Mouse (Mus musculus) brain, adult 2 months (tissue): ENCODE measurements at regions not wholly inside any gene's neighbourhood (a gene's known extent, or its start where the extent isn't known, plus 50 kb on each side); places are given as distances from the start of the nearest gene placed in this dataset.

Experiments used
- DNase-seq: peaks from one replicate; pipeline ENCODE4 v3.0.0; 2011; ENCODE audit warnings: low read depth, low spot score

DNA sequence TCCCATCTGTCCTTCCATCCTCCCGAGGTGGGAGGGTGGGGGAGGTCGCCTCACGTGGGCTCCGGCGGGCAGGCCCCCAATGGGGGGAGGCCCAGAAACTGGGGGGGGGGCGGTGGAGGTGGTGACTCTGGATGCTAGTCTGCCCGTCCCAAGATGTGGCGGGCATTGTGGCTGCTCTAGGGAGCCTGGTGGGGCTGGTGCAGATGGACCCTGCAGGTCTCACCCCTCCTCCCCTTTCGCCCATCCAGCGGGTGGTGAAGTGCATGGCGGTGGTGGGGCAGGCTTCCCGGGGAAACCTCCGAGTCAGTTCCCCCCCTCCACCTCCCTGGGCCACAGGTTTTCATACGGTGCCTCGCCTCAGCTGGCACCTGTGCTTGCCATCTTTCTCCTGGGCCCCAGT lies 88.6 kb downstream of the Inhba start:
- no peak for DNase-seq

DNA sequence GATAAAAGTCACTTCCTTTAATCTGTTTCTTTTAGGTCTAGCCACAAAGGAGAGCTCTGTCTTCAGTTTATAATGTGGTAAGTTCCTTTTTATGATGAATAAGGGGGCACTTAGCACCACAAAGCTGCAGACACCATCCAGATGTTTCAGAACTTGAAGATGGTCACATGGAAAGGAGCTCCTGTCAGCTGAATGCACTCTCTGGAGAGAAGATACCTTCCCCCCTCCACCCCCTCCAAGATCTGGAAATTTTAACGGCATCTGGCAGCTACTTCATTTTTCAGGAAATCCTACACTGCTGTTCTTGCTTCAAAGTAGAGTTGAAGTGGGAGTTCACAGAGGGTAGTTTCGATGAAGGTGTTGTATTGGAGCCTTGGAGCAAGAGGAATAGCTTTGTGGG lies 103.2 kb downstream of the Inhba start:
- DNase-seq = peak; percentile 24

DNA sequence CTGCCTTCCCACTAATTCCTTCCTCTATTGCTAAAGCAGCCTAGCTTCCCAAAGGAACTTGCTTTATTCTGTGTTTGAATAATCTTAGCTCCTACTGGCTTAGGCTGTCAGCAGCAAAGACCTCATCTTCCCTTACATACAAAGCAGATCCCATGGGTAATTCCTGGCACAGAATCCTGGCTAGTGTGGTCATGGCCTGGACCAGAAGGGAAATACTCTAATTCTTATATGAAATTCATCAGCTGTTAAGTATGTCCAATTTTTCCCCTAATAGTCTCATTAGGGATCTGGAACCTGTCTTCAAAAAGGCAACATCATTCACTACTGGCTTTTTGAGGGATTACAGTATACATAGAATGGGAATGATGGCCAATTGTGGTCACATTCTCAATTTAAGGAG lies 135.0 kb downstream of the Inhba start:
- no peak for DNase-seq

DNA sequence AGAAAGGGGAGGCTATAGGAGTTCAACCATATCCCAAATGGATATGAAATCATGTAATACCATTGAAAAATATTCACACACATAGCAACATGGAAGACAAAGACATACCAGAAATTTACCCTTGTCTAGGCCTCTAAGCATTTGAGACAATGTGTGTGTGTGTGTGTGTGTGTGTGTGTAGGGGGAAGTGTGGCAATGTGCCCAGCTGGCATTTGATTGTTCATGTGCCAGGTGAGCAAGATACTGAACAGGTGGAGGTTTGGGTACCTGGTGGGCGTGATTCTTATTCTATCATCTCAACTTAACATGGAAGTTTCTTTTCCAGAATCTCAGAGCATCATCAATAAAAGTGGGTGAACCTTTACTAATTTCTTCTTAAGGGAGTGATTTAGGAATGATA lies 143.3 kb downstream of the Inhba start:
- DNase-seq = no peak

DNA sequence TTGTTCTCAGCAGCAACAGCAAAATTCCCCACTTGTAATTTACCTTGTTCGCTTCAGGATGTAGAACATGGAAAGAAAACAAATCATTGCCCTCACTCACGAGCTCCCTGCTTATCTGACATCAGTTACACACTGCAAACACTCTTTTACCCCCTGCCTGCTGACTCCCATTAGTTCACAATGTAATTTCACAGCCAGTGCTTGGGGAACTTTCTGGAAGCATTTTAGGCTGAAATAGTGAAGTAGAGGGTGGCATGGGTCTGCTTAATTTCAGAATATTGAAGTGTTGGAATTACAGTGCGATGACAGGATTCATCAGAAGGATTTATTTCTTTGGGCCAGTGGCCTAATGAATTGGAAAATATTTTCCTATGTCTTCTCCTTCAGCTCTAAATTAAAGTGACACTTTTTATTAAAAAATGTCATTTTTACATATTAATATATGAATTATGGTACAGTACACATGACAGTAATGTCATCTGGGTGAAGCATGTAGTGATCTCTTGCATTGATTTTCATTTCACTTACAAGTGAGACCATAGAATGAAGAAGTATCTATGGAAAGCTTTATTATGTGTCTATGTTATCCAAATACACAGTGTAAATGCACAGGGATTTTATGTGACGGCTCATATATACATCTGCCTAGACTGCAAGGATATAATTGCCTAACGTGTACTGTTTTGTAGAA lies 153.7 kb downstream of the Inhba start:
- no peak for DNase-seq

DNA sequence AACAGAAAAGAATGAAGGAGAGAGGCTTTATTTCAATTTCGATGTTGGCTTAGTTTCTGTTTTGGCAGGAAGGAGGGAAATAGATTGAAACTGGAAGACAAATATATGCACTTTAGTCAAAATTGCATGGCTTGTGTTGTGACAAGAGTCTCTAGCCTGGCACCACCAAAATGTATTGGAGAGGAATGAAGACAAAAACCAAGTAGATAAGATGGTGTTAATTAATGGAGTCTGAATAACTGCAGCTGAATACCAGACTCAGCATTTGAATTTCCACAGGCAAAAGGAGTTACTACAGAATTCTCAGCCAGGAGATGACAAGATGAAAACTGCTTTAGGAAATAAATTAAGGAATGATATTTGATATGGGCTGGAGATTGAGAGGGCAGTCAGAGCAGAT lies 185.0 kb downstream of the Inhba start:
- DNase-seq = peak; percentile 2

DNA sequence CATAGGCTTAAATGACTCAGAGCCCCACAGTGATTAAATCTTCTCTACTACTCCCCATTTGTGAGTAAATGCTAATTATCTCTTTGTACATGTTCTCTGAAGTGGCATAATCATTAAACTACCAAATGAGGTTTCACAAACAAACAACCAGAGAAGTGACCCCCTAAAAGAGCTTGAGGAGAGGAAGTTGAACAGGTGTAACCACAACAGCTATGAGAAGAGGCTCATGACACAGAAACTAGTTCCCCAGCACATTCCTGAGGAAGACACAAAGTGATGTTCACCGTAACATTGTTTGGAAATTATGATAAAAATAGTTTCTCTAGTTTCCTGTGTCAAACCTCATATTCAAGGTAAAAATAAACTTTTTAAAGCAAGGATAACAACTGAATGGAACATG lies 188.4 kb downstream of the Inhba start:
- DNase-seq = peak; percentile 20

DNA sequence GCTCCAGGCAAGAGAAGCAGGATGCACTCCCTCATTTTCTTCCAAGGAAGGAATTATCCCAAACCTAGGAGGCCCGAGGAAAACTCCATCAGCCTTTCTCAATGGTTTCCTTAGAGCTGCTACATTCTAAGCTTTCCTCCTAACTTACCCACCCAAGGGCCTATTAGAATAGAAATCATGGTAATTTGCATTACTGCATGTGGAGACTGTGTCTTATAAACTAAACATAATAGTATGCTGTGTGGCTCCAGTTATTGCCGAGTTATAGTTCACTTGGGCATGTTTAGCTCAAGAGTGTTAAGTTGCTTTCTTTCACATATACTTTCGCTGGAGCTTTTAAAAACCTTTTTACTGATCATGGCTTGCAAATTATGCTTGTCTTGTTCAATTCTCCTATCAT lies 191.5 kb downstream of the Inhba start:
- no peak for DNase-seq

DNA sequence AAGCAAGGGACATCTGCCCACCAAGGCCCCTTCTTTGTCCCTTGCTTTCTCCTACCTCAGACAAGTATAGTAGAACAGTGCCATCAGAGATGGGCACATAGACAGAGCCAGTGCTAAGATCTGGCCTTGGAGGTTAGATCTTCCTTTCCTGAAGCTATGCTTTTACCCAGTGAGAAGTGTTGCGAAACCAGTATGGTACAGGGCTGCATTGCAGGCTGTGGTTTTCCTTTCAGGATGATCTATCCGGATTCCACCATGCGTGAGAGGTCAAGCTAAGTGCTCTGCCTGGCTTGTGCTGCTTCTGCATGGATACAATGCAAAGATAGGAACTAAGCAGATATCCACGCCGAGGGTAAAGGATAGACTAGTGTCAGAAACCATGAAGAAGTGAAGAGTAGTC lies 192.4 kb downstream of the Inhba start:
- DNase-seq = no peak

DNA sequence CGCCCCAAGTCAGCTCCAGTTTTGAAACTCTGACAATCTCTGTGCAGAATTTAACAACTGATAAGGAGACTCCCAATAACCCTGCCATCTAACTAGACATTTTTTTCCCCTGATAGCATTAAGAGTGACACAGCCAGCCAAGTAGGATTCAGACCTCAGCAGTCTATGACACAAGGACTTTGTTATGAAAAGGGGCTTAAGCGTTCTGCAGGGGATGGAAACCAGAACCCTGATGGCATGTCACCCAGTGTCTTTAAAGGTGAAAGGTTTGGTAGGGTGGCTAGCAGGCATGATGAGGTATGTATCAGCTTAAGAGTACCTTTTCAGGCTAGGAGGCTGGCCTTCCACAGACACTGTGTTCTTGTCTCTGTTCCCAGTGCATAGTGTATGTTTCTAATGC lies 199.8 kb downstream of the Inhba start:
- DNase-seq = no peak

DNA sequence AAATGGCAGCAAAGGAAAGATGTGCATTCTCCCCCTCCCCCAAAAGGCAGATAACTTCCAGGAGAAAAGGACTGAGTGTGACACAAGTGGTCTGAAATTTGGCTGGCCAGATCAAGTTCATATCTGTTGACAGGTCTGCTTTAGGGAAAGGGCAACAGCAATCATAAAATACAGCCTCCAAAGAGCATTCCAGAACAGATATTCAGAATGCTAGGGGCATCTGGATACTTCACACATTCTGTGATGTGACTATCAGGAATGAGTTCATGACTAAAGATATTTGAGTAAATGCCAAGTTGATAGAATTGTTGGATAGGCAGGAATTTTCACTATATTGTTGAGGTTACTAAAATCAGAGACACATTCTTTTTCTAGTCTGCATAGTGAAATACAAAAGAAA lies 208.2 kb downstream of the Inhba start:
- no peak for DNase-seq

DNA sequence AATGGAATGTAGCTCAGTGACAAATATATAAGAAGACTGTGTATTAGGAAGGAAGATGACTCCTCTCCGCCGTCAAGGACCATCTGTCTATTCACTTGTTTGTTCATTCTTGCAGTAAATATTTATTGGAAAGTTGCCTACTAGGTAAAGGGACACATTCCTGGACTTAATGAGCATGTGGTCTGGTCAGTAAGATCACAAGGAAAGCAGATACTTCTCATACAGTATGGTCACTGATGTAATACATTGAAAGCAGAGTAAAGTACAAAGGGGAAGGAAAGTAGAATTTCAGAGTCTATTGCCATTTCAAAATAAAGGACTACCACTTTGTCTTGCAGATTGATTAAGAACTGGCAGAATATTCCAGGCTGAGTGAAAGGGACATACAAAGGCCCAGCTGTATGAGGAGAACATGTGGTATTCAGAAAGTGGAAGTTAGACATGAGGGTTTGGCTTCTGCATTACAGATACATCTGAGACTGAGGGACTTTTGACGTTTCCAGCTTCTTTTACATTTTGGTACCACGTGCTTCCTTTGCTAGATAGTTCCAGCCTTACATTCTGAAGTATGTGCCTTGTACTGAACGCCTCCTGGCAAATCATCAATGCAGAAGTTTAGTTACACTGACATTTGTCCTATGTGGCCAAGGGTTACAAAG lies 211.4 kb downstream of the Inhba start:
- DNase-seq = no peak

DNA sequence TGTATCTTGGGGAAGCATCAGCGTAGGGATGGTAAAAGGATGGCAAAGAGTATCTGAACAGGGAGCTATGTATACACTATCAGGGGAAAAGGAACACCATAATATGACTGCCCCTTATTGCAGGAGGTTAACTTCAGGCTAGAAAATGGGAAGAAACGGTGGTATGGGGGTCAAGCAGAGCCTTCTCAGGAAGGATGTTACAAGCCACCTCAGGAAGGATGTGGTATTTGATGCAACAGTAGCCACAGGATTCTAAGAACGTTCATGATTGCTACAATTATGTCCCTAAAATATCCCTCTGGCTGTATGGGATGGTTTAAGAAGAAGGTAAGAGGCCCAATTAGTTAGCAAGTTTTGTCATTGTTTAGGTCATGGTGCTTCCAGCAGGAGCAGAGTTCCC lies 249.5 kb downstream of the Inhba start:
- no peak for DNase-seq

DNA sequence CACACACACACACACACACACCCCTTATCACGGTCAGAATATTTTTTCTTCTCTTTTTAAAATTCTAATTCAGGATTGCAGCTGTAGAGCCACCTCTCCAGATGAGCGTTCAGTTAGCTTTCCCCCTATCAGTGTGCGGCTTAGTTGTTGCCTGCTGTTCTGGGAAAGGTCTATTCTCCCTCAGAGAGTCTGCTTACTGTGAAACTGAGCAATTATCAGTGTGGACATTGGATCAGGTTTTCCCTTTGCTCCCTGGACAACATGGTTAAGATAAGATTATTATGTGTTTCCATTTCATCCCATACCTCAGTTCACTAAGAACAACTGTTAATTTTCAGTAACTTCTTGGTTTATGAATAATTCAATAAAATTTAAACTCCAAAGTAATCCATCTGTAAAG lies 268.3 kb downstream of the Inhba start:
- DNase-seq = no peak

DNA sequence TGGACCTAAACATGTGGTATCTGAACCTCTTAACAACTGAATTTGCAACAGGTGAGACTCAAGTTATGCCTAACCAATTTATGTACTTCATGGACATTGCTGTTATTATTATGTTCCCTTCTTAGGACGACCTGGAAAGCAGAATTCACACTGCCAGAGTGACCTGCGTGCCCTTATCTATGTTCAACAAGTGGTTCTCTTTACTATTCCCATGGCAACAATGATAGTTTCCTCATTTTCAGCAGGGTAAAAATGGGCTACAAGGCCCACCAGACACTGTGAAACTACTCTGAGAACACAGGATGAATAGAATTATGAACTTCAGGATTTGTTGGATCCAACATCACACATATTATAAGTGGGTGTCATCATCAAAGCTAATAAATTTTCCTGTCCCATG lies 269.1 kb downstream of the Inhba start:
- DNase-seq = no peak

DNA sequence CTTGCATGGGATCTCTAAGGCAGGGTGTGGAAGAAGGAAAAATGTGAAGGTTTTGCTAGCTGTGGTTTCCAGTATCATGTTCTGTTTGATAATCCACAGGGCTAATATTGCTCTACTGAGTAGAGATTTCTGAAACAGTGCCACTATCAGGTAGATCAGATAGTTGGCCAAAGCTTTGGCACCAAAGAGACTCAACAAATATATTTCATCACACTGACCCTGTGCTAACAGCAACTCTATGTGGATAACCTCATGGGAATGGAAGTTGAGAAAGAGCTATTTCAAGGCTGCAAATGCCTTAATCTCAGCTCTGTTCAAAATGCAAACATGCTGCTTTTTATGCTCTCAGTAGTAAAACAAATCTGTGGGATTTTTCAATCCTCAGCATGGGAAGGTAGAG lies 270.1 kb downstream of the Inhba start:
- no peak for DNase-seq

DNA sequence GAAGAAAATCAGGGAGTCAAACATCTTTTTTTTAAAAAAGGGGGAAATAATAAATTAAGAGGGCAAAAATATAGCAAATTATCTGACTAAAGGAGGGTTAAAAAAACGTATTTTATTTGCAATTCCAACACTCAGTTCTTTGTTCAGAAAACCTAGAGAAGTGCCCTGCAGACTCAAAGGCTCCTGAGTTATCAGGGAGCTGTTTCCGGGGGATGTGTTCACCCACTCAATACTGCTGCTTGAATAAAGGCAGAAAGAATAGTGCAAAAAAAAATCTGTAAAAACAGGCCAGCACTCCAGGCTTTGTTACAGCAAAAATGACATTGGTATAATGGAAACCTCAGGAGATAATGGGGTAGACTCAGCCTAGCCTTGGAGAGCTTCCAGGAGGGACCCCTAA lies 270.6 kb downstream of the Inhba start:
- peak; percentile 29 for DNase-seq

DNA sequence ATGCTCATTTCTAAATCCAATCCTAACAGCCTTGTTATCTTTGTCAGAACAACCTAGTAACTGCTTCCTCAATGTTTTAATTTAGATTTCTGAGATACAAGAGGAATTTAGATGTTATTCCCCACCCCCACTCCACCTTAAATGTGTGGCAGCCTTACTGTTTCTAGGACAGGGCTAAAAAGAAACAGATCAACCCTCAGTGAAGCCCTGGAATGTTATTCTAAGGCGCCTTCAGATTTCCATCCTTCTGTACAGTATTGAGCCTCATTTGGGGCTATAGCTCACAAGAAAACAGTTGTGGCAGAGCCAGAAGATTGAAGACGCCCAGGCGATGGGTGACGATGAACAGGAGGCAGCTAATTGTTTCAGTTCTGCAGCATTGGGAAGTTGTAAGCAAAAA lies 271.7 kb downstream of the Inhba start:
- peak; percentile 16 for DNase-seq

DNA sequence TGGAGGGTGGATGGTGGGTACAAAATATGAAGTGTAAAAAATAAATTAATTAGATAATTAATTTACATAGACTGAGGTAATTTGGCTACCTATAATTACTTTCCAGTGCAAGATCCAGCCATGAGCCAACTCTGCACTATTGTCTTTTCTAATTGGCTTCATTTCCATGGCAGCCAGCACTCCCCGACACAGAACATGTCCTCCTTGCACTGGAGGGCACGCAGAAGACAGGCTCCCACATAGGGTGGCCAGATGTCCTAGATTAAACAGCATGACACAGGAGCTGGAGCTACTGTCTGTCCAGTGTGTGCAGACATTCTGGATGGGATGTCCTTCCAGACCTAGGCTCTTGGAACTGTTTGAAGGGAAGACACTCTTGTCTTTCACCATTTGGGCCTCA lies 278.0 kb downstream of the Inhba start:
- DNase-seq = no peak

DNA sequence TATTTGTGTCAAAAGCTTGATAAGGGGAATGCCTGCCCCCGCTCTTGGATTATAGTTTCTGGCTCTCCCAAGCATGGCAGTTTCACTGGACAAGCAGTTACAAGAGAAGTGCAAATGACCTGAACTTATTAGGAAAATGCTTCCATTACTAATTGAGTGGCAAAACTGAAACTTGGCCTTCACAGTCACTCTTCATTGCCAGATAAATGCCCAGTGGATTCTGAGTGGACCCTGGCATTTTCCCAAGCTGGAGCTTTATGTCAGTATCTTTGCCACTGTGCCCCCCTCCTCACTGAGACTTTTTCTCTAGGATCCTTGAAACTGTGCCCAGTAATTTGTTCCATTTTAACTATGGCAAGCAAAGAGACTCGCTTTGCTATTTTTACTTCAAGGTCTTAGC lies 279.1 kb downstream of the Inhba start:
- no peak for DNase-seq

DNA sequence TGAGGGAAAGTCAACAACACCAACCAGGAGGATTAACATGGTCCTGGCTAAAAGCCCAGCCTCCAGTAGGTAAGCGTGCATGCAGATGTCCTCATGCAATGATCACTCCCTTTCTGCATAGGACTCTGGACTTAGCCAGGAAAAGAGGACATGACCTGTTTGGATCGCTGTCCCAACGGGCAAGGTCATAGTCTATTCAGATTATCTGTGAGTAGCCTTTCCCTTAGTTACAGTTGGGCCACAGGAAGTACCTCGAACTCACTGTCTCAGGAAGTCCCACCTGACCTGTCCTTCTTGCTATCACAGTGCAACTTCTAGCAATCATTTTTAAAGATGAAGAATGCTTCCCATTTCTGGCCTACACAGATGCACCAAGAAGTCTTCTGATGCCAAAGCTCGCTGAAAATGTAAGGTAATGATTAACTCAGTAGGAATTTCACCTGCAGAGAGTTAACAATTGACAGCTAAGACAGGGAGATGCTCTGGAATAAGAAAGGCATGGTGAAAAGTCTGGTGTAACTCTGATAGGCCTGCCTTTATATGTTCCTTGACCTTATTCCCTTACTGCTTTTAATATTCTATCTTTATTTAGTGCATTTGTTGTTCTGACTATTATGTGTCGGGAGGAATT lies 280.1 kb downstream of the Inhba start:
- no peak for DNase-seq

DNA sequence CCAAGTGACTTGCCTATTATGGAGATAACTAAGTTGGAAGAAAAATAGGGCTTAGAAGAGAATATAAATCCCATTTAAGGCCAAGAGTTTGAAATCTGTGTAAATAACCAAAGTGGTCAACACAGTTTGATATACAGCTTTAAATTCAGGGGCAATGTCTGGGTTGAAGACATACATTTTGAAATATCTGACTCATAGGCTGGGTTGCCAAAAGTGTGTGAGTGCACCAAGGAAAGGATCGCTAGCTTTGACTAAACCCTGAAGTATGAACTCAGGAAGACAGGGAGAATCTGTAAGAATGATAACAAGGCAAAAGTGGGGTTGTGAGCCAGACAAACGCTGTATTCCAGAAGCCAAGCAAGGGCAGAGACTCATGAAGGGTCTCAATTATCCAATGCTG lies 288.1 kb downstream of the Inhba start:
- DNase-seq = no peak

DNA sequence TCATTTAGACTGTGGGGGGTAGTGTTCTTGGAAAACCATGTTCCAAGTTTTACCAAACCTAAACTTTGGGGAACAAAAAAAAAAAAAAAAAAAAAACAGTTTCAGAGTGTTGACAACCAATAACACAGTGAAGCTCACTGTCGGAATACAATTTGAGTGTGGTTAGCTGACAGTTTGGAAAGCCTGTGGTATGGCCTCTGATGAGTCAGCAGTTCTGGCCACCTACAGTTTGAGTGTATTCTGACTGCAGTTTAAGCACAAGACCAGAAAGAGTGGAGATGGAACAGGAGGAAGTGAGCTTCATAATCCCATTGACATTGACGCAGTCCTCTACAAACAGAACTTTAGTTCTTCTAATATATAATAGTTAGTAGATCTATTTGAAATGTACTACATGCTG lies 303.0 kb downstream of the Inhba start:
- DNase-seq = no peak
